Mouse (Mus musculus) kidney, embryonic 16.5 days (tissue): ENCODE results near the gene Gnaq. TPM values are rescaled to one million over a fixed set of nuclear protein-coding genes. Genes with fewer than 3 reads are reported as not detected.

Experiments used
- ATAC-seq: fragments of 200-750 bp; cut with Nextera tagmentation; 2 replicates; pipeline ENCODE4 v1.8.0; 2017; ENCODE audit warnings: moderate TSS enrichment; ENCODE audit not compliant: low FRiP score, low TSS enrichment
- H3K27ac ChIP-seq: fragments of 300-500 bp; sonication (generic); 2 replicates; pipeline ENCODE4 v1.5.1; 2014; ENCODE audit warnings: low read length
- H3K27me3 ChIP-seq: fragments of 300-500 bp; sonication (generic); 2 replicates; pipeline ENCODE4 v1.6.1; 2014; ENCODE audit warnings: low read length, control low read depth, mixed read lengths; ENCODE audit not compliant: insufficient read depth
- H3K36me3 ChIP-seq: fragments of 300-500 bp; sonication (generic); 2 replicates; pipeline ENCODE4 v1.6.1; 2014; ENCODE audit warnings: low read length, control low read depth, mixed read lengths; ENCODE audit not compliant: insufficient read depth
- H3K4me1 ChIP-seq: fragments of 300-500 bp; sonication (generic); 2 replicates; pipeline ENCODE4 v1.6.1; 2014; ENCODE audit warnings: low read length, control low read depth, mixed read lengths; ENCODE audit not compliant: insufficient read depth
- H3K4me2 ChIP-seq: fragments of 300-500 bp; sonication (generic); replicated peaks from 2 replicates; pipeline ENCODE4 v1.6.1; 2014; ENCODE audit warnings: low read depth, low read length
- H3K4me3 ChIP-seq: fragments of 300-500 bp; sonication (generic); 2 replicates; pipeline ENCODE4 v1.5.1; 2014; ENCODE audit warnings: mild to moderate bottlenecking, low read length
- H3K9ac ChIP-seq: fragments of 300-500 bp; sonication (generic); replicated peaks from 2 replicates; pipeline ENCODE4 v1.6.1; 2014; ENCODE audit warnings: low read length
- H3K9me3 ChIP-seq: fragments of 300-500 bp; sonication (generic); 2 replicates; pipeline ENCODE4 v1.6.1; 2016; ENCODE audit warnings: low read length, control low read depth
- WGBS: fragments of 180-500 bp; shearing (Covaris S2); extraction: QIAGEN DNeasy Blood & Tissue Kit; methylation state at CpG from one replicate; pipeline ENCODE4 v1.1.7; 2014; 5-methylcytosine and 5-hydroxymethylcytosine counted together
- polyA plus RNA-seq: library from polyadenylated mRNA; unstranded; fragments of >200 nt; fragmentation: Nextera tagmentation; extraction: Ambion mirVana; gene quantifications from 2 replicates; pipeline ENCODE4 v1.2.1, GENCODE M21; 2015

Gene Gnaq
- polyA plus RNA-seq, 1 experiment from 2014 or later: 40.0 TPM

- WGBS: 62% methylated on average over 5 of the region's 5 CpGs
- Histone ChIP-seq H3K27me3 (no peaks in the 10 kb centered on the region), H3K4me2 (no peak overlapping the region), H3K36me3 (peaks cover 7% of the 10 kb centered on the region), H3K27ac (no peak overlapping the region), H3K9me3 (no peaks in the 10 kb centered on the region), H3K9ac (no peak overlapping the region), H3K4me1 (peaks cover 4% of the 10 kb centered on the region), H3K4me3 (no peak overlapping the region)
- ATAC-seq: no peak
Measured at GRCm38 (mm10) chr19:16358905-16359304, 226.3 kb downstream of the Gnaq start.

- no peak overlapping the region for H3K4me3 ChIP-seq
- H3K9me3 ChIP-seq: no peaks in the 10 kb centered on the region
- no peak for ATAC-seq
- H3K4me2 ChIP-seq: no peak overlapping the region
- no peaks in the 10 kb centered on the region for H3K27me3 ChIP-seq
- WGBS: 85% methylated on average over 7 of the region's 7 CpGs
- H3K9ac ChIP-seq: no peak overlapping the region
- H3K27ac ChIP-seq: no peak overlapping the region
- H3K4me1 ChIP-seq: peaks cover 2% of the 10 kb centered on the region; the same call in 1 of the 2 replicates
- peaks cover 4% of the 10 kb centered on the region for H3K36me3 ChIP-seq
Measured at GRCm38 (mm10) chr19:16366465-16367063, 233.9 kb downstream of the Gnaq start.

- no peaks in the 10 kb centered on the region for H3K27me3 ChIP-seq
- 81% methylated on average over 10 of the region's 10 CpGs for whole genome bisulfite sequencing
- H3K27ac ChIP-seq: no peak overlapping the region
- no peak overlapping the region for H3K4me3 ChIP-seq
- no peaks in the 10 kb centered on the region for H3K36me3 ChIP-seq
- ATAC-seq: no peak
- no peak overlapping the region for H3K4me2 ChIP-seq
- no peaks in the 10 kb centered on the region for H3K9me3 ChIP-seq
- peaks cover 2% of the 10 kb centered on the region; the same call in 1 of the 2 replicates for H3K4me1 ChIP-seq
- no peak overlapping the region for H3K9ac ChIP-seq
Measured at GRCm38 (mm10) chr19:16367218-16367617, 234.6 kb downstream of the Gnaq start.

- Histone ChIP-seq H3K4me3 (no peak overlapping the region), H3K27ac (no peak overlapping the region), H3K9ac (no peak overlapping the region), H3K4me1 (peaks cover 24% of the 10 kb centered on the region; the same call in 1 of the 2 replicates), H3K9me3 (no peaks in the 10 kb centered on the region), H3K4me2 (no peak overlapping the region), H3K36me3 (no peaks in the 10 kb centered on the region), H3K27me3 (no peaks in the 10 kb centered on the region)
- WGBS: 64% methylated on average over 2 of the region's 2 CpGs
- ATAC-seq: no peak
Measured at GRCm38 (mm10) chr19:16371680-16372079, 239.0 kb downstream of the Gnaq start.

GRCm38 (mm10) chr19:16372752-16373486, 240.3 kb downstream of the Gnaq start:
- 56% methylated on average over 9 of the region's 9 CpGs for WGBS
- Histone ChIP-seq H3K9me3 (no peaks in the 10 kb centered on the region), H3K27me3 (no peaks in the 10 kb centered on the region), H3K4me3 (no peak overlapping the region), H3K4me2 (no peak overlapping the region), H3K36me3 (no peaks in the 10 kb centered on the region), H3K4me1 (peaks cover 24% of the 10 kb centered on the region; the same call in 1 of the 2 replicates), H3K9ac (no peak overlapping the region), H3K27ac (no peak overlapping the region)
- ATAC-seq: peak; percentile 65

GRCm38 (mm10) chr19:16375881-16376280, 243.2 kb downstream of the Gnaq start:
- no peaks in the 10 kb centered on the region for H3K9me3 ChIP-seq
- H3K4me1 ChIP-seq: peaks cover 24% of the 10 kb centered on the region; the same call in 1 of the 2 replicates
- no peaks in the 10 kb centered on the region for H3K27me3 ChIP-seq
- 36% methylated on average over 4 of the region's 4 CpGs for whole genome bisulfite sequencing
- no peak overlapping the region for H3K4me3 ChIP-seq
- no peak for ATAC-seq
- no peak overlapping the region for H3K9ac ChIP-seq
- H3K4me2 ChIP-seq: no peak overlapping the region
- H3K36me3 ChIP-seq: peaks cover 12% of the 10 kb centered on the region
- H3K27ac ChIP-seq: no peak overlapping the region

- Histone ChIP-seq H3K27ac (no peak overlapping the region), H3K4me1 (peaks cover 12% of the 10 kb centered on the region), H3K4me3 (no peak overlapping the region), H3K9ac (no peak overlapping the region), H3K4me2 (no peak overlapping the region), H3K36me3 (peaks cover 12% of the 10 kb centered on the region), H3K9me3 (no peaks in the 10 kb centered on the region), H3K27me3 (no peaks in the 10 kb centered on the region)
- no peak for ATAC-seq
- WGBS: 76% methylated on average over 7 of the region's 7 CpGs
Measured at GRCm38 (mm10) chr19:16378565-16378964, 245.9 kb downstream of the Gnaq start.

GRCm38 (mm10) chr19:16379687-16380086, 247.1 kb downstream of the Gnaq start:
- Histone ChIP-seq H3K4me3 (no peak overlapping the region), H3K27me3 (no peaks in the 10 kb centered on the region), H3K9ac (no peak overlapping the region), H3K4me2 (no peak overlapping the region), H3K36me3 (peaks cover 15% of the 10 kb centered on the region), H3K9me3 (no peaks in the 10 kb centered on the region), H3K27ac (no peak overlapping the region), H3K4me1 (peaks cover under 1% of the 10 kb centered on the region)
- ATAC-seq: no peak
- 83% methylated on average over 8 of the region's 8 CpGs for WGBS

GRCm38 (mm10) chr19:16382392-16382791, 249.8 kb downstream of the Gnaq start:
- ATAC-seq: no peak
- 72% methylated on average over 2 of the region's 2 CpGs for WGBS
- H3K4me1 ChIP-seq: no peaks in the 10 kb centered on the region; the same call in 1 of the 2 replicates
- H3K27ac ChIP-seq: no peak overlapping the region
- H3K36me3 ChIP-seq: peaks cover 22% of the 10 kb centered on the region
- no peak overlapping the region for H3K9ac ChIP-seq
- no peaks in the 10 kb centered on the region for H3K27me3 ChIP-seq
- H3K9me3 ChIP-seq: no peaks in the 10 kb centered on the region
- no peak overlapping the region for H3K4me2 ChIP-seq
- no peak overlapping the region for H3K4me3 ChIP-seq

GRCm38 (mm10) chr19:16383127-16383526, 250.5 kb downstream of the Gnaq start:
- no peak for ATAC-seq
- H3K4me1 ChIP-seq: no peaks in the 10 kb centered on the region; the same call in 1 of the 2 replicates
- H3K4me3 ChIP-seq: no peak overlapping the region
- H3K4me2 ChIP-seq: no peak overlapping the region
- H3K27ac ChIP-seq: no peak overlapping the region
- no peak overlapping the region for H3K9ac ChIP-seq
- H3K27me3 ChIP-seq: no peaks in the 10 kb centered on the region
- WGBS: 68% methylated on average over 13 of the region's 13 CpGs
- no peaks in the 10 kb centered on the region for H3K9me3 ChIP-seq
- H3K36me3 ChIP-seq: peaks cover 22% of the 10 kb centered on the region
